Mouse (Mus musculus) right cerebral cortex, postnatal 4 days (tissue): ENCODE measurements around the gene Spag8.

Source experiments
- DNase-seq: peaks from one replicate; pipeline ENCODE4 v3.0.0-alpha.2; 2022

Gene Spag8

GRCm38 (mm10) chr4:43649783-43650182 lies 3.6 kb downstream of the Spag8 start:
- DNase-seq: no peak

DNA sequence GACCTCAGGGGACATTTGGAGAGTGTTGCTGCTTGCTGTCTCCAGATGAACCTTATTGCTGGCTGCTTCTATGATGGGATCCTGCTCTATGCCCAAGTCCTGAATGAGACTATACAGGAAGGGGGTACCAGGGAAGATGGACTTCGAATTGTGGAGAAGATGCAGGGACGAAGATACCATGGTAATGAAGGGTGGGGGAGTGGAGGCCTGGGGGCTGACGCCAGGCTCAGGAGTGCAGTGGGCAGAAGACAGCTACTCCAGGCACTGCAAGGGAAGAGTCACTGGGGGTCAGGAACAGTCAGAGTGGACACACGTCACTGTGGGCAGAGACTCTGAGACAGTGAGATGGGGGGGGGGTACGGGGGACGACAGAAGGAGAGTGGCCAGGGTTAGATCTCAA lies 12.9 kb downstream of the Spag8 start:
- DNase-seq: no peak

- no peak for DNase-seq
Measured at GRCm38 (mm10) chr4:43640076-43640475, 13.3 kb downstream of the Spag8 start.

DNA sequence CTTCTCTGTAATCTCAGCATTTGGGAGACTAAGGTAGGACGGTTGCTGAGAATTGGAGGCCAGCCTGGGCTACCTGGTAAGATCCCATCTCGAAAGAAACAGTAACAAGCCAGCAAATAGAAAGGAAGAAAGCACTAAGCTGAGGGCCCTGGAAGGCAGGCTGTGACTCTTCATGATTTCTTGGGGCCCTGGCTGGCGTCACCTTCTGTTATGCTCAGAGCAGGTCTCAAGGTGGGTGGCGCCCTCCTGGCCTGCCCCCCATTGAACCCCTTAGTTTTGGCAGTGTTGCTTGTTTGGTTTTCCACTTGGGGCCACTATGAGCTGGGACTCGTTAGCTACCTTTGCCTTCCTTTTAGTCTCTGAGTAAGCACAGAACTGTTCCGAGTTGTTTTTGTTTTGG lies 16.6 kb downstream of the Spag8 start:
- DNase-seq: no peak

DNA sequence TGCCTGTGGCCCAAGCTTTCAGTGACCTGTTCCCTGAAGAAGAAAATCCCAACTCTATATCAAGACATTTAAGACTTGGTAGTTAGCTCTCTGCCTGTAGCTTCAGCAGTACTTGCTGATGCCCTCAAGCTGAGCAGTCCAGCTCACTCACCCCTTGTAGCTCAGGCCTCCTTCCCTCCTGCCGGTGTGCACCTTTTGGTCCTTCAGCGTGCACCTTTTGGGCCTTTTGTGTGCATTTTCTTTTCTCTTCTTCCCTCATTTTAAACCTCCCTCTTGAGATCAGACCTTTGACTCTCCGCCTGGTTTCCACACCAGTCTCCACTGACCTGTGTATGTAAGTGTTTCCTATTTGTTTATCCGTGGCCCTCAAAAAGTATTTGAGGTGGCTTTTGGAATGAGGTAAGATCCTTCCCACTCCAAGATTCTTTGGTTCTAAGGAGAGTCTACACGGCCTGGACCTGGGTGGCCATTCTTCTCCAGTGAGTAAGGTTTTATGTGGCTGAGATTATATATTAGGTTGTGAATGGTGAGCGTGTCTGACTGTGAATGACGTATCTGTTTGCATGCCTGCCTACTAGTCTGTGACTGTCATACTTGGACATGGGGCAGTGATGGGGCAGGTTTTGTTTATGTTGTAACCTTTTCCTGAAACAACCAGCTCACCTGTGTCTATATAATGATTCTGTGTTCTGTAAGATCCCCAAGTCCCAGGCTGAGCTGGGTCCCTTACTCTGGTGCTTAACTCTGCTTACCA lies 18.6 kb downstream of the Spag8 start:
- no peak for DNase-seq

DNA sequence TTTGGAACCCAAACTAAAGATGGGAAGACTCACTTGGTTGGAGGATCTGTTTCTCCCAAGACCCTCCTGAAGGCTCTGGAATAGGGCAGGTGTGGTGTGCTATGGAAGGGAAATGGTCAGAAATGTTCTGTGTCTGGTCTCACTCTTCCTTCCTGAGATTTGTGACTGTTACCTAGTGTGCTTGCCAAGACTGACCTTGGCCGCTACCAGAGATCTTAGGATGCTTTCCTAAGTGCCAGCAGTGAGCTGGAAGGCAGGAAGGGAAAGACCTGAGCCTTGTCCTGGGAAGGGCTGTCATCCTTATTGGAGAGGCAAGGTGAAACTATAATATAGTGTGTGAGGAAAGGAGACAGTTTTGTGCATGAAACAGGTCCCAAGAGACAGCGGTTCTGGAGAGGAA lies 19.7 kb downstream of the Spag8 start:
- DNase-seq: no peak

- no peak for DNase-seq
Measured at GRCm38 (mm10) chr4:43633296-43633695, 20.1 kb downstream of the Spag8 start.

- DNase-seq: peak; percentile 44
Measured at GRCm38 (mm10) chr4:43631956-43632920, 21.2 kb downstream of the Spag8 start.

- peak; percentile 63 for DNase-seq
Measured at GRCm38 (mm10) chr4:43631046-43631955, 22.1 kb downstream of the Spag8 start, which contains the start of gene Npr2. Gene Npr2, plus strand, starts transcription at chr4:43631935.

- no peak for DNase-seq
Measured at GRCm38 (mm10) chr4:43630671-43631045, 22.7 kb downstream of the Spag8 start.

GRCm38 (mm10) chr4:43630030-43630581 lies 23.3 kb downstream of the Spag8 start:
- DNase-seq: peak; percentile 66

DNA sequence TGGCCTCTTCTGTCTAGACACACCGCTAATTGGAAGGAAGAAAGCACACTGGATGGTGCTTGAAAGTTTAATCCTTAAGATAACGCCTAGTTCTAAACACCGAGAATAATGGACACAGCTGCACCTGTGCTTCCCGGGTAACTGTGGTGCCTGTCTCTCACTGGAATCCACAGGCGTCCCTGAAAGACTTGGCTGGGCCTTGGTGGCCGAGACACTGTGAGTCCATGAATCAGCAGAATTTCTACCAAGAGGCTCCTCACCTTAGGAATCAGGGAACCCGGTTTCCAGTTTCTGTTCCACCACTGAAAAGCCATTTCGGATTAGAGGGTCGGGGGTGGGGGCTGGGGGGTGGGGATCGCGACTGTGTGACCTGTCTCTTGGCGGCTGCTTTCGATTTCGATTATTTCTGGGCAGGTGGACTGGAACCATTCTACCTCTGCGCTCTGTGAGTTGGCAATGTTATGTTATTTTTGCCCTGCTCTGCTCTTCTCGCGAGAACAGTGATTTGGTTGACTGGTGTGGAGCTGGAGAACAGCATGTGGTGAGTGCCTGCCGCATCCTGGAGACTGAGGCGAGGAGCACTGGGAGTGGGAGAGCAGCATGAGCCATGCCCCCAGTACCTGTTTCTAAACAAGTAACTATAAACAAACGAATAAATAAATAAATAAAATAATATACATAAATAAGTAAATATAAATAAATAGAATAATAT lies 24.1 kb downstream of the Spag8 start:
- no peak for DNase-seq

DNA sequence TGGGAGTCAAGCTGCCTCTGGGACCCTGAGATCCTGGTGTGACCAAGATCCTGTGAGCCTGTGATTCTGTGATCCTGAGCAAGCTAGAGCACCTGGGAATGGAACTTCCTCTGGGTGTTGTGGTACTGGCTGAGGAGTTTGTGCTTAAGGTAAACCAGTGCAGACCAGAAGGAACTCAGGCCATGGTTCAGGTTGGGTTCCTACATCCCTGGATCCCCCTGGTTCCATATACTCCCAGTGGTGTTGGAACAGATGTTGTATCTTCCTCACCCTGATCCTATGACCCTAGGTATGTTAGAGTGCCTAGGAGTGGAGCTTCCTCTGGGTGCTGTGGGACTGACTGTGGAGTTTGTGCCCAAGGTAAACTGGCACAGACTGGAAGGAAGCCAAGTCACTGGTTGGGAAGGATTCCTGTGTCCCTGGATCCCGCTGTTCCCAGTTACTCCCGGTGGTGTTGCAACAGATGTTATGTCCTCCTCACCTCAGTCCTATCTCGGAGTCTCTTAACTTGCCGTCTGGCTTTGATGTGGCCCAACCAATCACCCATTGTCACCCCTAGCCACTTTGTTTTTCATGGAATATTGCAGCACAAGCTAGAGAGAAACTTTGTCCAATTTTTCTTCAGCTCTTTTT lies 33.1 kb downstream of the Spag8 start:
- DNase-seq: no peak

DNA sequence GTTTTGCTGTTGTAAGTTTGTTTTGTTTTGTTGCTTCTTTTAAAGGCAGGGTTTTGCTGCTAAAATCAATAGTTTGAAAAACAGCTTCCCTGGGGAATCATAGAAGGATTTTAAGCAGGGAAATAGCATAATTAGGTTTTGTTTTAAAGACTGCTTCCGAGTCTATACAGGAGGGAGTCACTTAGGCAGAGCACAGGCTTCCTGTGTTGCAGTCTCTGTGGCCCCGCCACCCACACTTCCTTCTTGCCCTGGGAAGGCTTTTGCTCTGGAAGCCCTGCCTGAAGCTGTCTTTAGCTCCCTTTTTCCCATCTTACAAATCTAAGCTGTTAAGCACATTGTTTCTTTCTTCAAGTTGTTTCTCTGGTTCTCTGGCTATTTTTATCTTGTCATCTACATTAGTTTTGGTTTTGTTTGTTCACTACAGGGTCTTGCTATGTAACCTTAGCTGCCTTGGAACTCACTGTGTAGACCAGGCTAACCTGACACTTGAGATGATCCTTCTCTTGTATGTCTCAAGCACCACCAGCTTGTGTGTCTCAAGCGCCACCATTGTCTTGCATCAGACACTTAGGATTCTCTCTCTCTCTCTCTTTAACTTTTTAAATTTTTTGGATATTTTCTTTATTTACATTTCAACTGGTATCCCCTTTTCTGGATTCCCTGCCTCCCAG lies 40.2 kb downstream of the Spag8 start:
- no peak for DNase-seq

DNA sequence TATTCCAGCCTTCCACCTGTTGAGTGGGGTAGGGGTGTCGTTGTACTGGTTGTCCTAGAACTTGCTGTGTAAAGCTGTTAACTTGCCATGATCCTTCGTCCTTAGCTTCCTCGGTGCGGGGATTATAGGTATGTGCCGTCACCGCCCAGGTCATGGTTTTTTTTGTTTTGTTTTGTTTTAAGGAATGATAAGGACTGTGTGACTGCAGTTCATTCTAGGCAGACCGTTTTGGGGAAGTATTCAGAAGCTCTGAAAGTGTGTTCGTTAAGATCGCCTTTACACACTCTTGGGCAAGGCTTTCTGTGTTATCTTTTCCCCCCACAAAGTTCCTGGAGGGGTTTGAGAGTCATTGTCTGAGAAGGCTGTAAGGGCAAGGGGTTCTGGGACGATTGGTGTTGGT lies 40.9 kb downstream of the Spag8 start:
- DNase-seq: no peak

GRCm38 (mm10) chr4:43604751-43605685 lies 48.4 kb downstream of the Spag8 start:
- no peak for DNase-seq

DNA sequence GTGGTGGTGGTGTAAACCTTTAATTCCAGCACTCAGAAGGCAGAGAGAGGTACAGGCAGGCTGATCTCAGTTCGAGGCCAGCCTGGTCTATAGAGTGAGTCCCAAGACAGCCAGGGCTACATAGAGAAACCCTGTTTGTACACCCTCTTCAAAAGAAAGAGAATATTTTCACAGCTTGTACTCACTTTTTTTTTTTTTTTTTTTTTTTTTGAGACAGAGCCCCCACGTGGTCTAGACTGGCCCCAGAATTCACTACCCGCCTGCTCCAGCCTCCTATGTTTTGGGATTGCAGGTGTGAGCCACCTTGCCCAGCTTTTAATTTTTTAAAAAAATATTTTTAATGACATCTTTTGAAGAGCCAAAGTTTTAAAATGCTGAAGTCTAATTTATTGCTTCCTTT lies 49.3 kb downstream of the Spag8 start:
- DNase-seq: no peak
